Mouse (Mus musculus) myocyte (in vitro differentiated cells): ENCODE measurements around the gene Dgcr6. TPM values are rescaled to one million over a fixed set of nuclear protein-coding genes. Genes with fewer than 3 reads are reported as not detected.

Source experiments
- H3K27me3 ChIP-seq: one replicate; pipeline ENCODE4 v1.6.1; 2011; ENCODE audit not compliant: control insufficient read depth, insufficient read depth, insufficient read length
- H3K36me3 ChIP-seq: one replicate; pipeline ENCODE4 v1.6.1; 2011; ENCODE audit not compliant: control insufficient read depth, insufficient read depth
- H3K4me2 ChIP-seq: one replicate; pipeline ENCODE4 v1.6.1; 2011; ENCODE audit warnings: low read depth, control low read depth
- H3K4me3 ChIP-seq: one replicate; pipeline ENCODE4 v1.5.1; 2011; ENCODE audit warnings: mild to moderate bottlenecking, control low read depth, moderate library complexity
- H3K79me2 ChIP-seq: one replicate; pipeline ENCODE4 v1.6.1; 2011; ENCODE audit not compliant: control insufficient read depth, insufficient read depth
- H3ac ChIP-seq: one replicate; pipeline ENCODE4 v1.6.1; 2011; ENCODE audit not compliant: control insufficient read depth, insufficient read length
- CEBPB ChIP-seq: IDR thresholded peaks from 2 replicates; pipeline ENCODE4 v1.6.1; 2011; ENCODE audit warnings: mild to moderate bottlenecking, moderate library complexity; ENCODE audit not compliant: poor library complexity, insufficient read depth, severe bottlenecking
- E2F4 ChIP-seq: IDR thresholded peaks from one replicate; pipeline ENCODE4 v1.6.1; 2011; ENCODE audit warnings: mild to moderate bottlenecking, control low read depth, moderate library complexity; ENCODE audit not compliant: insufficient read depth
- MAX ChIP-seq: IDR thresholded peaks from one replicate; pipeline ENCODE4 v1.6.1; 2011; ENCODE audit warnings: low read depth, mild to moderate bottlenecking, control low read depth
- MYOD1 ChIP-seq, 3 experiments: IDR thresholded peaks; one replicate each; pipeline ENCODE4 v1.6.1; 2011; ENCODE audit warnings: control low read depth in 2 of 3, low read depth in 2 of 3, mild to moderate bottlenecking in 2 of 3, moderate library complexity in 1 of 3; ENCODE audit not compliant: insufficient read length in 2 of 3, control insufficient read depth in 1 of 3
- MYOG ChIP-seq, 3 experiments: IDR thresholded peaks; one replicate each; pipeline ENCODE4 v1.6.1; 2011; ENCODE audit warnings: control low read depth in 2 of 3, low read depth in 2 of 3, mild to moderate bottlenecking in 2 of 3; ENCODE audit not compliant: insufficient read length in 2 of 3, control insufficient read depth in 1 of 3, insufficient read depth in 1 of 3
- POLR2A ChIP-seq: IDR thresholded peaks from one replicate; pipeline ENCODE4 v1.6.1; 2011; ENCODE audit warnings: low read depth, mild to moderate bottlenecking, control low read depth, moderate library complexity; ENCODE audit not compliant: insufficient read length
- POLR2AphosphoS2 ChIP-seq: IDR thresholded peaks from one replicate; pipeline ENCODE4 v1.6.1; 2011; ENCODE audit warnings: low read depth, control low read depth; ENCODE audit not compliant: insufficient read length
- REST ChIP-seq: IDR thresholded peaks from one replicate; pipeline ENCODE4 v1.6.1; 2011; ENCODE audit warnings: mild to moderate bottlenecking, control low read depth, moderate library complexity; ENCODE audit not compliant: insufficient read depth, insufficient read length
- SRF ChIP-seq: IDR thresholded peaks from one replicate; pipeline ENCODE4 v1.6.1; 2011; ENCODE audit warnings: low read depth; ENCODE audit not compliant: control insufficient read depth, insufficient read length
- TCF12 ChIP-seq: IDR thresholded peaks from one replicate; pipeline ENCODE4 v1.6.1; 2011; ENCODE audit warnings: mild to moderate bottlenecking, control low read depth; ENCODE audit not compliant: poor library complexity, insufficient read depth, severe bottlenecking
- TCF3 ChIP-seq: IDR thresholded peaks from one replicate; pipeline ENCODE4 v1.6.1; 2011; ENCODE audit warnings: low read depth, control low read depth; ENCODE audit not compliant: insufficient read length
- USF1 ChIP-seq: IDR thresholded peaks from one replicate; pipeline ENCODE4 v1.6.1; 2011; ENCODE audit warnings: low read depth, mild to moderate bottlenecking, control low read depth, moderate library complexity
- polyA plus RNA-seq: library from polyadenylated mRNA; unstranded; fragments of >200 nt; fragmentation: generic; extraction: Trizol; gene quantifications from one replicate; pipeline ENCODE4 v1.2.1, GENCODE M21; 2012; ENCODE audit warnings: missing spikeins

The Dgcr6 gene
- polyA plus RNA-seq, 1 experiment: 67.2 TPM

DNA sequence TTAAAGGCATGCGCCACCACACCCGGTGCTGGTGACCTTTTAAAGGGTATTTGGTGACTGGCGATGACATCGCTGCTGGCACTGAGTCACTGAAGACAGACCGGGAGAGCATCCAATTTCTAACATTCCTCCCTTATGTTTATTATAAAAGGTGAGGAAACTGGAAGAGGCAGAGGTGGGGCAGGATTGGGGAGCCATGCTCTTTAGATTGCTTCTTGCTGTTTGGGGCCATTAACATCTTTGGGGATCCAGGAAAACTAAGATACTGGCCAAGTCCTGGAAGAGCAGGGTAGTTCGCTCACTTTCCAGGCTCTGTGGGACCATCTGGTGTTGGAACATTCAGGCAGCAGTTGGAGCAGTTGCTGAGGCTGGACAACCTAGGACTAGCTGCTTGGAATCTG lies 5.7 kb downstream of the Dgcr6 start:
- Histone ChIP-seq H3K27me3 (no peaks in the 10 kb centered on the region), H3K36me3 (no peaks in the 10 kb centered on the region), H3ac (no peak overlapping the region), H3K4me3 (no peak overlapping the region), H3K4me2 (no peak overlapping the region), H3K79me2 (no peaks in the 10 kb centered on the region)
- no peak for TF ChIP-seq CEBPB
- no peak for TF ChIP-seq POLR2AphosphoS2
- TF ChIP-seq E2F4: no peak
- TF ChIP-seq MYOD1 (IDR thresholded peaks at IDR 0.05; ENCODE audit: control insufficient read depth in 1 of 3, insufficient read length in 2 of 3, low read depth in 2 of 3): no peak
- TF ChIP-seq MAX: no peak
- no peak for TF ChIP-seq TCF3
- TF ChIP-seq REST: no peak

DNA sequence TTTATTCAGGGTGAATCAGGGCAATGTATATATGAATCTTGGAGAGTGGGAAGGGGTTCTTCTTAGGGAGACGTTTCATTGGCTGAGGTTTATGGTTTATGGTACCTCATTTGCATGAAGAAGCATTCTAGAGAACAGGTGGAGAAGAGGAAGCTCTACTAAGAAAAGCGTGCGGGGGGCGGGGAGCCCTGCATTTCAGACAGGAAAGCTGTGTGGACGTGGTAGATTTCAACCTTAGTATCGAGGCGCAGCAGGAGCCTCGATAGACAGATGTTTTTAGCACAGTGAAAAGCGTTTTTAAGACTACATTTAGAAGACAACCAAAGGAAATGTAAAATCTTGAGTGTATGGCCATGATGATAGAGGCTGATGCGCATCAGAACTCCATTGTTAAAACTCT lies 6.6 kb downstream of the Dgcr6 start:
- TF ChIP-seq POLR2AphosphoS2 (no peak), E2F4 (no peak), SRF (no peak), USF1 (no peak), REST (no peak), TCF12 (no peak), CEBPB (no peak), POLR2A (no peak)
- H3K27me3 ChIP-seq: no peaks in the 10 kb centered on the region
- no peak overlapping the region for H3K4me3 ChIP-seq

DNA sequence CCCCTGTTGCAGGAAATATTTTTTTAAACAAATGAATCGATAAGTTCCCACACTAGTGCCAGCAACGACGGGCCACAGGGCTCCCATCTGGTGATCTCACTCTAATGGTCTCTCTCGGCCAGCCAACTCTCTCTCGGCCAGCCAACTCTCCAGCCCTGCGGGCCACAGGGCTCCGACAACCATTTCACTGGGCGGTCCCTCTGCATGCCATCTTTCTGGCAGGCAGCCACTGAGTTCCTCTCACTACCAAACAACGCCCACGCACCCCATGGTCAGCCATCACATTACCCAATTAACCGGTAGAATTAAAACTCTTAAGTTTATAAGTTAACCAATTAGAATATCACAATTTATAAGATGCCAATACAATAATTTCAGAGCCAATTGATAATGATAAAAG lies 8.5 kb downstream of the Dgcr6 start:
- H3K27me3 ChIP-seq: no peaks in the 10 kb centered on the region
- no peak overlapping the region for H3K4me2 ChIP-seq
- no peaks in the 10 kb centered on the region for H3K79me2 ChIP-seq
- TF ChIP-seq TCF3: no peak
- no peak for TF ChIP-seq USF1
- TF ChIP-seq POLR2A: no peak
- TF ChIP-seq POLR2AphosphoS2: no peak
- TF ChIP-seq CEBPB: no peak
- no peak for TF ChIP-seq MYOD1 (IDR thresholded peaks at IDR 0.05; ENCODE audit: control insufficient read depth in 1 of 3, insufficient read length in 2 of 3, low read depth in 2 of 3)
- no peak for TF ChIP-seq SRF
- TF ChIP-seq REST: no peak
- TF ChIP-seq MAX: no peak
- TF ChIP-seq E2F4: no peak
- TF ChIP-seq TCF12: no peak
- TF ChIP-seq MYOG (IDR thresholded peaks at IDR 0.05; ENCODE audit: control insufficient read depth in 1 of 3, insufficient read depth in 1 of 3, insufficient read length in 2 of 3, low read depth in 2 of 3): no peak
- no peaks in the 10 kb centered on the region for H3K36me3 ChIP-seq
- H3K4me3 ChIP-seq: no peak overlapping the region
- H3ac ChIP-seq: no peak overlapping the region

More for the DNA sequence above, 6.6 kb downstream of the Dgcr6 start:
- Histone ChIP-seq H3K79me2 (no peaks in the 10 kb centered on the region), H3K36me3 (no peaks in the 10 kb centered on the region), H3ac (no peak overlapping the region), H3K4me2 (no peak overlapping the region)

DNA sequence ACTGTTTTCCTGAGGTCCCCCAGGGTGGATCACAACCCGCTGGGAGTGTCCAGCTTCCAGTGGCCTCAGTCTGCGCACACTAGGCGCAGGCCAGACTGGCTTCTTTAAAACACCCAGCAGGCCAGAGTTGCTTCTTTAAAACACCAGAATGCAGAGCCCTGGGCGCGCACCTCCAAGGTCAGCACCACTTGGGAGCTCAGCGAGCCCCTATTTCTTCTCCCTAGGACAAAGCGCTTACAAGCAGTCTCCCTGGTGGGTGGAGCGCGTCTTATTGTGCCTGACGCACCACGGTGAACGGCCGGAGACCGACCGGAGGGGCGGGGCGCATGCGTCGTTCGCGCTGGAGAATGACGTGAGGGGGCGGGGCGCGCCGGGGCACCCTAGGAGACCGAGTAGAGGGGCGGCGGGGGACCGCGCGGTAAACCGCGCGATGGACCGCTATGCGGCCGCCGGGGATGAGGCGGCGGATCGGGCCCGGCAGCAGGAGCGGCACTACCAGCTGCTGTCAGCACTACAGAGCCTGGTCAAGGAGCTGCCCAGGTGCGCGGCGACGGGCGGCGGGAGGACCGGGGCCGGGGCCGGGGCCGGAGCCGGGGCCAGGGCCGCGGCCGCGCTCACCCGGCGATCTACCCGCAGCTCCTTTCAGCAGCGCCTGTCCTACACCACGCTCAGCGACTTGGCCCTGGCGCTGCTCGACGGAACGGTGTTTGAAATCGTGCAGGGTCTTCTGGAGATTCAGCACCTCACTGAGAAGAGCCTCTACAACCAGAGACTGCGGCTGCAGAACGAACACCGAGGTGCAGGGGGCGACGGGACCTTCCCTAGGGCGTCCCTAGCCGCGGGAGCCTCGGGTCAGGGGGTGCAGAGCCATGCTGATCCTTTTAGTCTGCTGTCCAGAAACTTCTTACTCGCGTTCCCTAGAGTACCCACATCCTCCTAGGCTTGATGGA lies 13.7 kb downstream of the Dgcr6 start:
- TF ChIP-seq REST: no peak
- peak; percentile 84 for TF ChIP-seq POLR2AphosphoS2
- TF ChIP-seq TCF12: no peak
- TF ChIP-seq E2F4: no peak
- TF ChIP-seq MAX: no peak
- no peak for TF ChIP-seq SRF
- TF ChIP-seq MYOD1 (IDR thresholded peaks at IDR 0.05; ENCODE audit: control insufficient read depth in 1 of 3, insufficient read length in 2 of 3, low read depth in 2 of 3): no peak
- TF ChIP-seq POLR2A: peak; percentile 87
- TF ChIP-seq TCF3: no peak
- TF ChIP-seq MYOG (IDR thresholded peaks at IDR 0.05; ENCODE audit: control insufficient read depth in 1 of 3, insufficient read depth in 1 of 3, insufficient read length in 2 of 3, low read depth in 2 of 3): no peak
- TF ChIP-seq USF1: no peak
- no peak for TF ChIP-seq CEBPB
- peak overlapping the region; percentile 93 for H3K4me2 ChIP-seq
- H3K36me3 ChIP-seq: peaks cover 4% of the 10 kb centered on the region
- H3K79me2 ChIP-seq: no peaks in the 10 kb centered on the region
- peak overlapping the region; percentile 57 for H3K4me3 ChIP-seq
- peak overlapping the region; percentile 53 for H3ac ChIP-seq
- no peaks in the 10 kb centered on the region for H3K27me3 ChIP-seq
